Mouse (Mus musculus) thymus, postnatal 36 days (tissue): Measurements from ENCODE around the gene Cep112.

Source experiments
- DNase-seq, 2 experiments: peaks; one replicate each; pipeline ENCODE4 v3.0.0; 2022; ENCODE audit warnings: mixed read lengths in 2 of 2

Cep112 gene

GRCm38 (mm10) chr11:108606836-108607235 lies 181.8 kb downstream of the Cep112 start:
- DNase-seq: no peak

GRCm38 (mm10) chr11:108620628-108621433 lies 195.8 kb downstream of the Cep112 start:
- DNase-seq: no peak

- no peak for DNase-seq
These were observed 196.5 kb downstream of the Cep112 start for GRCm38 (mm10) chr11:108621434-108621901.

GRCm38 (mm10) chr11:108625546-108626232 lies 200.7 kb downstream of the Cep112 start:
- no peak for DNase-seq

DNA sequence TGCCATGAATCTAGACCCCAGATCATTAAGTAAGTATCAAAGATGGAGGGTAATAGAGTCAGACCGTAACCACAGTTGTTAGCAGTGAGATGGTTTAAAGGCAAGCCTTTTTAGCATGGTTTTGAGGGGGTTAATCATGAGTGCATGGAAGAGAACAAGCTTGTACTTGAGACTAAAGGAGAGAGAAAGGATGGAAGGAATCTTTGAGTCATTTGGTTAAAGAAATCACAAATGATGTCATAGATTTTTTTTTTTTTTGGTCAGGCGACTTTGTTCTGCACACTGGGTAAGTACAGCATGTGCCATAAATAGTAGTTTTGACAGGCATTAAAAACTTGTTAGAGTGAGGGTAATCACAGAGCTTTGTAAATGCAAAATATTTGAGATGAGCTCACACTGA lies 212.8 kb downstream of the Cep112 start:
- no peak for DNase-seq

DNA sequence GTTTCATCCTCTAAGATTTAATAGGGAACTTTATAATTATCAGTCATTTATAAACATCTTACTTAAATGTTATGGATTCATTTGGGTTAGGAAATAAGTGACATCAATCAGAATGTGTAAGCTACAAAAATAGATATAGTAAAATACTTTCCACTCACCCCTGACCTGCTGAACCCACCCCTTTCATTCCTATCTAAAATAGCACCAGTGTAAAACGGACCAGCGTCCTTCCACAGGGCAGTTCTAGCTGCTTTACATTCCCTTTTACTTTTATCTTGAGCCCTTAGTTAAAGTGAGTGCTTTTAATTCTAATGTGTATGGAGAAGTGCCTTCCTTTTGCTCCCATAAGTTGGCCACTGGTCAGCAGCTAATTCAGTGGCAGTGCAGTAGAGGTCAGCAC lies 230.6 kb downstream of the Cep112 start:
- no peak for DNase-seq

- DNase-seq: no peak
These were observed 257.0 kb downstream of the Cep112 start for GRCm38 (mm10) chr11:108682014-108682413.

DNA sequence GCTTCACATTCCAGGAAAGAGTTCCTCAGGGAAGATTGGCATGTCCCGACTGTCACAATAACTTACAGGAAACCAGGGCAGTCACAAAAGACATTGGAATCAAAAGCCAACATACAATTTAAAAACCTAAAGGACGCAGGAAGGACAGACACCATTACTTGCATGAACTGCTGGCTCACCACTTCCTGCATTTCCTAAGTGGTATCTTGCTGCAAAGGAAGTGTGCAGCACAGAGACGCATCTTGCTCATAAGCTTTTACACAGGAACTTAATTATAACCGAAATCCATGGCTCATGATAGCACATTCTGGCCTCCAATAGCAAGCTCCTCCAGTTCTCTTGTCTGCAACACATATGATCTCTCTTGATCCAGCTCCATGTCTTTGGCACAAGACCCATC lies 271.6 kb downstream of the Cep112 start:
- DNase-seq: no peak

- DNase-seq: peak; percentile 9 to 16
These were observed 327.3 kb downstream of the Cep112 start for GRCm38 (mm10) chr11:108752301-108752700.

- DNase-seq: no peak
These were observed 327.8 kb downstream of the Cep112 start for GRCm38 (mm10) chr11:108752765-108753164.

GRCm38 (mm10) chr11:108753361-108754240 lies 328.6 kb downstream of the Cep112 start:
- no peak for DNase-seq

DNA sequence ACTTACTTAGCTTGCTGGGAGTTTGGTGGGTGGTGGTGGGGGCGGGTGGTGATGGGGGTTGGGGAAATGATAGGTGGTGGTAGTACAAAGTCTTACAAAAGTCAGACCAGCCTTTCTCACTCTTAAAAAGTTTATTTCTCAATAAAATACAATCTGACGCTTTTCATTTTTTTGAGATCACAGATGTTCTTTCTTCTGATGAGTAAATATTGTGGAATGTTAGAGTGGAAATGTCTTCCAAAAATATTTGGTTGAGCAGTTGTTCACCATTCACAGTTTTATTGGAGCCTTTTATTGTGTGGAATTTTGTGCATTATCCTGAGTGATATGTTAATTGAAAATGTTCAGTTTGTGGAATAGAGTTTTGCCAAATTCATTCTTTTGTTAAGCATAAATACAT lies 332.2 kb downstream of the Cep112 start:
- DNase-seq: no peak

- no peak for DNase-seq
These were observed 332.8 kb downstream of the Cep112 start for GRCm38 (mm10) chr11:108757626-108758430.

DNA sequence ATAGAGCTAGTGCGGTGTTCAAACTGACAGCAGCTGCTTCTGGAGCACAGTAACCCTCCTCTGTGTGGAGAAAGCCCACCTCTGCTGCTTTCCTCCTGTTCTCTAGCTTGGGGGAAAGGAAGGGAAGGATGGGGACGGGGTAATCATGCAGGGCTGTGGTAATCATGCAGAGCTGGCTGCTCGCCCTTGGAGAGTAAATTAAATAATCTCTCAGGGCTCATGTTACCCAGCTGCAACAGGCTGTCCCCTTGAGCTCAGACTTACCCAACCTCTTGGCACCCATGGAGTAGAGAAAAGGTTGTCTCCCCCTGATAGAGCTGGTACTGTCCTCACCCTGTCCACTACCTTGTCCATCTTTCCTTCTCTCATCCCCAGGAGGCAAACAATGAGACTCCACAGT lies 345.1 kb downstream of the Cep112 start:
- DNase-seq: no peak

GRCm38 (mm10) chr11:108774019-108774670 lies 349.2 kb downstream of the Cep112 start:
- DNase-seq: no peak

DNA sequence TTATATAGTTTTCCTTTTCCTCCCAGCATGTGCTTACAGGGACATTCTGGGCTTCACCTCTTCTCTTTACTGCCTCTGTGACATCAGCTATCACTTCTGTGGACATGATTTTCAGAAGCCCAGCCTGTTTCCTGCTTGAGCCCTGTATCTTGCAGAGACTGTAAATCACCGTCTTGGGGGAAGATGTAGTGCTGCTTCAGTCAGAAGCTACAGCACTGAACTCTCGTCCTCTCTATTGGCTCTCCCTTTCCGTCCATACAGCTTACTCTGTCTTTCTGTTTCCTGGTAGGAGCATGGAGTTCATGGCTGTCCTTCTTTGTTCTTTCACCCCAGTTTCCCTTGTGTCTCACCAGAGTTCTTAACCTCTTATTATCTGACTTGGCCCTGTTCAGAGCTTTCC lies 352.2 kb downstream of the Cep112 start:
- DNase-seq: no peak

DNA sequence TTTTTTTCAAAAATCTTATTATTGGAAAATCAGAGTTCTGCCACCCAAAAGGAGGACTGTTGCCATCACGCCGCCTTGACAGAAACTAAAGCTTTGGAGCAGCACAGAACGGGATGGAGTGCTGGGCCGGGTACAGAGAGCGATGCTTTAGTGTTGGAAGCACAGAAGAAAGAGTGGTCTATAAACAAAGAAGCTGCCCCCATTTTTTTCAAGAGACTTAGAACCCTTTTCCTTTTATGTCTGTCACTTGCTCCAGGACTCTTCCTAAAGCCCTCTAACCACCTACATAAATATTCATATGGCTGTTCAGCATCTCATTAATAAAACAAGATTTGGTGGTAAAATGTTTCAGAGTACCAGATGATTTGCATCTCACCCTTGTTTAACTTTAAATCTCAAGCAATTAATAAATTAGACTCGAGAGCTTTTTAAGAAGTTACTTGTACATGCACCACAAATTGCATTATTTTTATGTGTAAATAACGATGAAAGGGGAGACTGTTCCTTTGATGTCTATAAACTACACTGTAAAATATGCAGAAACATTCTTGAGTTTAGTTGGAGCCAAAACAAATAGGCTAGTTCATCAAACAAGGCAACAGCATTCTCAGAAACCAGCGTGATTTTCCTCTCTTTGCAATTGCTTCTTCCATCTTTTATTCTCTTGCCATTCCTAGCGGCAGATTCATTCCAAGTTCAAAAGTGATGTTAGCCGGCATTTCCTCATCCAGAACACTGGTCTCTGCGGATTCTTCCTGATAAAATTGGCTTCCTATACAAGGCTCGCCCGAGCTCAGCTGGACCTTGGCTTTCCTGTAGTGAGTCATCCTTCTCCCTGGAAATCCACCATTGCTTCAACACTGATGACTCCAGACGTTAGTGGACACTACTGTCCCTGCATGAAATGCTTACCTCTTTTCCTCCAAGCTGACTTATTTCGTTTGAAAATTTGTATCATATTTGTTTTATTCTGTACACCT lies 355.6 kb downstream of the Cep112 start:
- DNase-seq: no peak

- no peak for DNase-seq
These were observed 373.4 kb downstream of the Cep112 start for GRCm38 (mm10) chr11:108798398-108798797.

- DNase-seq: no peak
These were observed 374.7 kb downstream of the Cep112 start for GRCm38 (mm10) chr11:108799695-108800094.

DNA sequence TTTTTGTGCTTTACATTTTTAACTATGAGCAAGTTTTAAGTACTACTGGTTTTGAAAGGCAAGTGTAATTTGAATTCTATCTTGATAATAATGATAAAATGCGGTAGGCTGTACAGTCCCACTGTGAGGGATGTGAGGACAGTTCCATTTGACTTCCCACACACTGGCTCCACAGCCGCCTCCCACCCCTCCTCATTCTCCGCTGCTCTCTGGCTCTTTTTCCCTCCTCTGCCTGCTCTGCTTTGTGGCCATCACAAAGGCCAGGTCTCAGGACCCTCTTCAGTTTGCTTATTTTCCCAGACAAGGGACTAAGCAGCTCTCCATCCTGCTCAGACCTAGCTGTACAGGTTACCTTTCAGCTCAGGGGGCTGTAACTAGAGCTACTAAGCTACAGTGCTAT lies 379.0 kb downstream of the Cep112 start:
- no peak for DNase-seq
